Mouse (Mus musculus): ENCODE data around the gene Fam234a. TPM values are rescaled to one million over a fixed set of nuclear protein-coding genes. Genes with fewer than 3 reads are reported as not detected.
"Not testable (repeated sequence)": the region's sequence is repeated elsewhere in the genome, so short reads cannot be mapped to it uniquely, and the experiment has no call there.

Gene Fam234a
- total RNA-seq (2021) = 10 to 100 TPM; 90.2 to 99.6 TPM
- long read RNA-seq, experiment 1, transcript Fam234a-201 (13 exons, 3,714 nt) = minor isoform, 11 of 108 reads
- long read RNA-seq, experiment 1, transcript Fam234a-202 (12 exons, 2,629 nt) = minor isoform, 22 of 108 reads
- long read RNA-seq, experiment 1, transcript Fam234a-206 (12 exons, 2,749 nt) = major isoform, 23 of 108 reads
- long read RNA-seq, experiment 1, transcript Fam234a-209 (13 exons, 2,833 nt) = minor isoform, 14 of 108 reads
- long read RNA-seq, experiment 1, partial matches to known transcripts = 9 of 108 reads
- long read RNA-seq, experiment 1, other reads (novel, unspliced or antisense) = 24 of 108 reads
- long read RNA-seq, experiment 2, transcript Fam234a-202 (12 exons, 2,629 nt) = major isoform, 48 of 215 reads
- long read RNA-seq, experiment 2, transcript Fam234a-206 (12 exons, 2,749 nt) = minor isoform, 22 of 215 reads
- long read RNA-seq, experiment 2, transcript Fam234a-201 (13 exons, 3,714 nt) = minor isoform, 35 of 215 reads
- long read RNA-seq, experiment 2, transcript Fam234a-209 (13 exons, 2,833 nt) = minor isoform, 26 of 215 reads
- long read RNA-seq, experiment 2, partial matches to known transcripts = 25 of 215 reads
- long read RNA-seq, experiment 2, other reads (novel, unspliced or antisense) = 51 of 215 reads

DNA sequence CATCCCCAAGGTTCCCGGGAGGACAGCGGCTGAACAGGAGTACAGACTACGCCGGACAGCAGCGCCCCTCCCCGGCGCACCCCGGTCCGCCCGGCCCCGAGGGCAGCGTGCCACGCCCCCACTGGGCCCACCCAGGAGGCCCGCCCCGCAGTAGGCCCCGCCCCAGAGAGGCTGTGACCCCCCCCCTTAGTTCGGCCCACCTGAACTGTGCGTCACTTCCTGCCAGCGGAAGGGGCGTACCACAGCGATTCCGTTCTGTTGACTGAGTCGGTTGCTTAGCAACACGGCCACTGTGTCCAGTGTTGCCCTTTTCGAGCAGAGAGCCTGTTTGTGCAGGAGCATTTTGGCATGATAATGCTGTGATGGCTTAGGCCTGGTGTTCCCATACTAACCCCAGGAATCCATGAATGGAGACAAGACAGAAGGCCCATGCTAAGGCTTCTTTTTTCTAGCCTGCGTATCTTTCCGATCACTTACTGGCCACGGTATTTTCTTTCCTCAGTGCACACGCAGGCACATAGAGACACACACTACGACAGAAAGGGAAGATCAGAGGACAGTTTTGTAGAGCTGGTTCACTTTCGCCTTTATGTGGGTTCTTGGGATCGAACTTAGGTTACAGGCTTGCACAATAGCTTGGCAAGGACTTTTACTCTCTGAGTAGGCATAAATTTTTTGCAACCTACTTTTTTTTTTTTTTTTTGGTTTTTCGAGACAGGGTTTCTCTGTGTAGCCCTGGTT lies at the start of gene Fam234a:
TSS of gene Fam234a (minus strand) at position 142 of the 741 bp plus-strand sequence.
- DNase-seq (ENCODE audit: low spot score in 2 of 2) = peak; percentile 86 to 90

- DNase-seq (ENCODE audit: low spot score in 2 of 2) = no peak
These were observed 45.4 kb upstream of the Fam234a start for GRCm38 (mm10) chr17:26289475-26289874.

DNA sequence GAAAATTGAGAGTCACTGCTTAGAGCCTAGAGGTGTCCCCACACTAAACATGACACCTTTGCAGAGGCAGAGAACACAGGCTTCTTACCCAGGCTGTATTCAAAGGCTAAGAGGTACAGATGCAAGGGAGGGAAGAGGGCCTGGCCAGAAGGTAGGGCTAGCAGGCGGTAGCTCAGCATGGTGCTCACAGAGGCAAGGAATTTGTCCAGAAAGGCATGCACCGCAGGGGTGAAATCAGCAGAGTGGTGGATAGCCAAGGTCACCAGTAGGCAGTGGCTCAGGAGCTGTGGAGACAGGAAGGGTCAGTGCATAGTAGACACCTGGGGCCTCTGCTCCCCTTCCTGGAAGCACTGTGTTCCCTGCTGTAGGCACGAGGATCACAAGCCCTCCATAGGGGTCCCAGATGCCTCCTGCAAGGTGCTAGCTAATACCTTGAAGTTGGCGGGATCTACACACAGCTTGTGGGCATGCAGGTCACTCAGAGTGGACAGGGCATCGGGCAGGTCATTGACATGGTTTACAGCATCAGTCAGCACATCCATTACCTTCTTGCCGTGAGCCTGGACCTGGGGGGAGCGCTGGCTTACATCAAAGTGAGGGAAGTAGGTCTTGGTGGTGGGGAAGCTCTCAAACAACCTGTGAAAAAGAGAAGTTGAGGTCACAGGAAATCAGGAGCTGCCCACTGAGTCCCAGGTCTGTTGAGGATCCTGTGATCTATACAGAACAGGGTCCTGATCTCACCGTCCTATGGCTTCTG lies 42.3 kb upstream of the Fam234a start:
- no peak for DNase-seq (ENCODE audit: low spot score in 2 of 2)

GRCm38 (mm10) chr17:26276711-26277110 lies 32.7 kb upstream of the Fam234a start:
- no peak for DNase-seq (ENCODE audit: low spot score in 2 of 2)

DNA sequence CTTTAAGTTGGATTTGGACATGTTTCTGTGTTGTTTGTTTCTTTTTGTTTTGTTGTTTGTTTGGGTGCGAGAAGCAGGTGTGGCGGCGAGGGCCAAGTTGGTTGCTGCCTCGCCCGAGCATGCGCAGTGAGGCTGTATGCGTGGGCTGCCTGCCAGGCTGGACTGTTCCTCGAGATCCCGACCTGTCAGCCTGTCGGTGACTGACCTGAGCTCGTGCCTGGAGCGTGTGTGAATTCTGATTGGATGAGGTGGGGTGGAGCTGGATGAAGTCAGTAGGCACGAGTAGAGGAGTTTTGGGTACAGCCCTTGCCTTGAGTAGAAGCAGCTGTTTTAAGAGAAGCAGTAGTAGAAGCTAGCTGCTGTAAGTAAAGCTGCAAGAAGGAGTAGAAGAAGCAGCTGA lies 31.9 kb upstream of the Fam234a start:
- DNase-seq (ENCODE audit: low spot score in 2 of 2) = no peak

GRCm38 (mm10) chr17:26272586-26272985 lies 28.5 kb upstream of the Fam234a start:
- DNase-seq (ENCODE audit: low spot score in 2 of 2) = no peak

DNA sequence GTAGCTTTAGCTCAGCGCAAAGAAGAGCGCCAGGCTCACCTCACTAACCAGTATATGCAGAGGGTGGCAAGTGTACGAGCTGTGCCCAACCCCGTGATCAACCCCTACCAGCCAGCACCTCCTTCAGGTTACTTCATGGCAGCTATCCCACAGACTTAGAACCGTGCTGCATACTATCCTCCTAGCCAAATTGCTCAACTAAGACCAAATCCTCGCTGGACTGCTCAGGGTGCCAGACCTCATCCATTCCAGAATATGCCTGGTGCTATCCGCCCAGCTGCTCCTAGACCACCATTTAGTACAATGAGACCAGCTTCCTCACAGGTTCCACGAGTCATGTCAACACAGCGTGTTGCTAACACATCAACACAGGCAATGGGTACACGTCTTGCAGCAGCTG lies 25.5 kb upstream of the Fam234a start:
- not testable (repeated sequence) for DNase-seq (ENCODE audit: low spot score in 2 of 2)

DNA sequence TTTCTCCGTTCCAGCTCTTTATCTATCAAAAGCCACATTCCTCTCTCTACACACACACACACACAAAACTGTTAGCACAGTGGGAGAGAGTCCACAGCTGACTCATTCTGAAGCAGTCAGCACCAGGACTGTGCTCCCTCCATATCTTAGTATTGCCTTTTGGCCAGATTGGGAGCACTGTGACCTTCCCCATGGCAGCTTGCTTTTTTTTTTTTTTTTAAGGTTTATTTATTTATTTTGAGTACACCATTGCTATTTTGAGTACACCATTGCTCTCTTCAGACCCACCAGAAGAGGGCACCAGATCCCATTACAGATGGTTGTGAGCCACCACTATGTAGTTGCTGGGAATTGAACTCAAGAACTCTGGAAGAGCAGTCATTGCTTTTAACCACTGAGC lies 24.8 kb upstream of the Fam234a start:
- no peak for DNase-seq (ENCODE audit: low spot score in 2 of 2)

DNA sequence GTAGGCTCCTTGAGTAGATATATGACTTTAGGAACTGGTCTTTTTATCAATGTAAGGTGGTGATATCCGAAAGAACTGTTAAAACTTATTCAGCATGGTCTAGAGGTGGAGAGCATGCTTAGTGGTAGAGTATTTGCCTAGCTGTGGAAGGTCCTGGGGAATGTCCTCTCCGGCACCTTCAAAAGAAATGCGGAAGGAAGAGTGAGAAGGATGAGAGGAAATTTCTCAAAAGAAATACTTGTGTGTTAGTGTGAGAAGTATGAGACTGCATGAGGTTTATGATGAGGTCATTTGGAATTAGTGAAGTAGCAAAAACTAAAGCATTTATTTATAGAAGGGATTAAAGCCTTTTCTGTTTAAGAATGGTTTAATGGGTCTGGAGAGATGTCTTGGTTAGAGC lies 18.3 kb upstream of the Fam234a start:
- no peak for DNase-seq (ENCODE audit: low spot score in 2 of 2)

DNA sequence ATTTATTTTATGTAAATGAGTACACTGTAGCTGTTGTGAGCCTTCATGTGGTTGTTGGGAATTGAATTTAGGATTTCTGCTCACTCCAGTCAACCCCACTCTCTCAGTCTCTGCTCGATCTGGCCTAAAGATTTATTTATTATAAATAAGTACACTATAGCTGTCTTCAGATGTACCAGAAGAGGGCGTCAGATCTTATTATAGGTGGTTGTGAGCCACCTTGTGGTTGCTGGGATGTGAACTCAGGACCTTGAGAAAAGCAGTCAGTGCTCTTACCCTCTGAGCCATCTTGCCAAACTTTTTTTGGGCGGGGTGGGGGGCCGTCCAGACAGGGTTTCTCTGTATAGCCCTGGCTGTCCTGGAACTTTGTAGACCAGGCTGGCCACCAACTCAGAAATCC lies 17.8 kb upstream of the Fam234a start:
- DNase-seq (ENCODE audit: low spot score in 2 of 2) = no peak

DNA sequence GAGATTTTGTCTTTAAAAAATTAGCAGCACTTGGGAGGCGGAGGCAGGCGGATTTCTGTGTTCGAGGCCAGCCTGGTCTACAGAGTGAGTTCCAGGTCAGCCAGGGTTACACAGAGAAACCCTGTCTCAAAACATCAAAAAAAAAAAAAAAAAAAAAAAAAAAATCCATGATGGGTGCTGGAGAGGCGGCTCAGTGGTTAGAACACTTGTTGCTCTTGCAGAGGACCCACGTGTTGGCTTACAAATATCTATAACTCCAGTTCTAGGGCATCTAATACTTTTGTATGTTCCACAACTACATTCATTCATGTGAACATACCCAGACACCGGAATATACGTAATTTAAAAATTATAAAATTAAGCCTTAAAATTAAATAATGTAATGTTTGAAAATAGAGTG lies 11.3 kb upstream of the Fam234a start:
- DNase-seq (ENCODE audit: low spot score in 2 of 2) = no peak

GRCm38 (mm10) chr17:26253399-26253798 lies 9.4 kb upstream of the Fam234a start:
- DNase-seq (ENCODE audit: low spot score in 2 of 2) = no peak

DNA sequence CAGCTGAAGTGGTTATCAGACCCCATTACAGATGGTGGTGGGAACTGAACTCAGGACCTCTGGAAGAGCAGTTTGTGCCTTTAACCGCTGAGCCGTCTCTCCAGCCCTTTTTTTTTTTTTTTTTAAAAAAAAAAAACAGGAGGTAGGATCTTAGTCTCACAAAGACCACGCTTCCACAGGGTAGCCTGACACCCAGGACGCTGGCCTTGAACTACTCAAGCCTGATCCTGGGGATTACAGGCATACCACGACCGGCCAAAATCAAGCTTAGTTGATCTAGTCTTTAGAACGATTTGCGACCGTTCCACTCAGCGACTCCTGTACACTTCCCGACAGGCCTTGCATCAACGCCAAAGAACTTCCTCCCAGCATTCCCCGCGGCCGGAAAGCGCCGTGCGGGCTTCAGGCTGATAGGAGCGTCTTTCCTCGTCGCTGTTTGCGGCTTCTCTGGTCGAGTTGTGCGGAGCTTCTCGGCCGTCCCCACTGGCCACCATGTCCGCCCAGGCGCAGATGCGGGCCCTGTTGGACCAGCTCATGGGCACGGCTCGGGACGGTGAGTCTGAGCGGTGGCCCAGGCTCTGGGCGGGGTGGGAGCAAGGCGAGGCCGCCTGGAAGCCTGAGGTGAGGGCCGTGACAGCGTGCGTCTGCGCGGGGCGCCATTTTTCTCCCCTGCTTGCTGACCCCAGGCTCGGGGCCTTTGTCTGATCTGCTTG lies 8.7 kb upstream of the Fam234a start, which contains the start of gene Luc7l:
TSS of gene Luc7l (plus strand) at position 358 of the 713 bp plus-strand sequence.
- DNase-seq (ENCODE audit: low spot score in 2 of 2) = peak; percentile 83 to 89

DNA sequence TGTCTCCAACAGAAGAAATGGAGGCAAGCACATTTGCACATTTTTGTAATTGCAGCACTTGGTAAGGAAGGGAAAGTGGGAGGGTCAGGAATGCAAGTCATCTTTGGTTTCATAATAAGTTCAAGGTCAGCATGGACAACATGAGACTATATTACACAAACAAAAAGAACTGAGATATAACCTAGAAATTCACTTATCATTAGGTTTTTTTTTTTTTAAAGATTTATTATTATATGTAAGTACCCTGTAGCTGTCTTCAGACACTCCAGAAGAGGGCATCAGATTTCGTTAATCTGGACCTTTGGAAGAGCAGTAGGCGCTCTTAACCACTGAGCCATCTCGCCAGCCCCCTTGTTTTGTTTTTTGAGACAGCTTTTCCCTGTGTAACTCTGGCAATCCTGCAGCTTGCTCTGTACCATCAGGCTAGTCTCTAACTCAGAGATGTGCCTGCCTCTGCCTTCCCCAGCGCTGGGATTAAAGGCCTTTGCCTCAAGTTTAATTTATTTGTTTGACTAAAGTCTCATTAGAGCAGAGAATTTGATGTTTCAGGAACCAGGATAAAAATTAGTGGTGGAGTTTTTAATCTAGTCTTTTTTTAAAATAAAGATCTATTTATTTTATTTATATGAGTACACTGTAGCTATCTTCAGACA lies 8.0 kb upstream of the Fam234a start:
- DNase-seq (ENCODE audit: low spot score in 2 of 2) = no peak

- DNase-seq (ENCODE audit: low spot score in 2 of 2) = peak; percentile 38 to 62
These were observed 456 bp downstream of the Fam234a start for GRCm38 (mm10) chr17:26243471-26244100.

DNA sequence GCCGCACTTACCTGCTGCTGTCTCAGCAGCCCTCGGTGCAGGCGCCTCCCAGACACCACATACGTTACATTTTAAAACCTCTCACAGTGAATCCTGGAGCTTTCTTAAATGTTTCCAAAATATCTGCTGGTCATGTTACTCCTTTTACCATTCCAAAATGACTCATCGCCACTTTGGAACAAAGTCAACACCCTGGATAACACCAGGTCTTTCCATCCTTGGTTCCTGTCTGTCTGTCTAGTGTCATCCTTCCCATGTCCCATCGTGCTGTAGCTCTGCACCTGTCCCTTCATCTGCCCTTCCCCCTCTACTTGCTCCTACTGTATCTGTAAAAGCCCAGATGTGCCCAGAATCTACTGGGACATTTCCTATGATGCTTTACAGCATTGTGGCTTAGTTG lies 3.1 kb downstream of the Fam234a start:
- DNase-seq (ENCODE audit: low spot score in 2 of 2) = no peak

- DNase-seq (ENCODE audit: low spot score in 2 of 2) = no peak
These were observed 3.8 kb downstream of the Fam234a start for GRCm38 (mm10) chr17:26240120-26240790.

- DNase-seq (ENCODE audit: low spot score in 2 of 2) = no peak
These were observed 4.5 kb downstream of the Fam234a start for GRCm38 (mm10) chr17:26239551-26239950.

GRCm38 (mm10) chr17:26237667-26238066 lies 6.4 kb downstream of the Fam234a start:
- DNase-seq (ENCODE audit: low spot score in 2 of 2) = no peak

Measured in adrenal gland, postnatal 4 days (tissue).